Mouse (Mus musculus) limb, embryonic 15.5 days (tissue): ENCODE results near the gene Stxbp1. TPM values are rescaled to one million over a fixed set of nuclear protein-coding genes. Genes with fewer than 3 reads are reported as not detected.

ENCODE experiments used
- ATAC-seq: fragments of 200-750 bp; cut with Nextera tagmentation; 2 replicates; pipeline ENCODE4 v1.8.0; 2017; ENCODE audit warnings: low read depth, moderate TSS enrichment; ENCODE audit not compliant: insufficient number of reproducible peaks, low FRiP score, low TSS enrichment
- H3K27ac ChIP-seq: fragments of 300-500 bp; sonication (generic); 2 replicates; pipeline ENCODE4 v1.5.1; 2015; ENCODE audit warnings: moderate library complexity, mild to moderate bottlenecking, inconsistent platforms
- H3K27me3 ChIP-seq: fragments of 300-500 bp; sonication (generic); 2 replicates; pipeline ENCODE4 v1.6.1; 2015; ENCODE audit warnings: inconsistent platforms
- H3K36me3 ChIP-seq: fragments of 300-500 bp; sonication (generic); 2 replicates; pipeline ENCODE4 v1.6.1; 2015; ENCODE audit warnings: inconsistent platforms
- H3K4me1 ChIP-seq: fragments of 300-500 bp; sonication (generic); 2 replicates; pipeline ENCODE4 v1.6.1; 2015; ENCODE audit warnings: inconsistent platforms
- H3K4me2 ChIP-seq: fragments of 300-500 bp; sonication (generic); 2 replicates; pipeline ENCODE4 v1.6.1; 2015; ENCODE audit warnings: mild to moderate bottlenecking, inconsistent platforms
- H3K4me3 ChIP-seq: fragments of 300-500 bp; sonication (generic); 2 replicates; pipeline ENCODE4 v1.5.1; 2015; ENCODE audit warnings: mild to moderate bottlenecking, inconsistent platforms
- H3K9ac ChIP-seq: fragments of 300-500 bp; sonication (generic); 2 replicates; pipeline ENCODE4 v1.6.1; 2015; ENCODE audit warnings: inconsistent platforms
- H3K9me3 ChIP-seq: fragments of 300-500 bp; sonication (generic); 2 replicates; pipeline ENCODE4 v1.6.1; 2016; ENCODE audit warnings: inconsistent platforms
- WGBS: fragments of 180-500 bp; shearing (Covaris S2); methylation state at CpG from one replicate; pipeline ENCODE4 v1.1.7; 2015; 5-methylcytosine and 5-hydroxymethylcytosine counted together
- polyA plus RNA-seq: library from polyadenylated mRNA; unstranded; fragments of >200 nt; fragmentation: Nextera tagmentation; extraction: Ambion mirVana; gene quantifications from 2 replicates; pipeline ENCODE4 v1.2.1, GENCODE M21; 2015

Stxbp1 gene
- polyA plus RNA-seq, 1 experiment from 2014 or later, result 17.9 TPM

GRCm38 (mm10) chr2:32811959-32812358 is 35.1 kb downstream of the Stxbp1 start:
- H3K4me2 ChIP-seq, result no peak overlapping the region
- no peak overlapping the region for H3K4me3 ChIP-seq
- no peaks in the 10 kb centered on the region for H3K27me3 ChIP-seq
- H3K9ac ChIP-seq, result no peak overlapping the region
- H3K4me1 ChIP-seq, result peaks cover 2% of the 10 kb centered on the region
- WGBS, result 75% methylated on average over 8 of the region's 8 CpGs
- H3K27ac ChIP-seq, result no peak overlapping the region
- peaks cover 51% of the 10 kb centered on the region for H3K36me3 ChIP-seq
- no peaks in the 10 kb centered on the region for H3K9me3 ChIP-seq
- ATAC-seq, result no peak

GRCm38 (mm10) chr2:32808816-32809566 is 38.1 kb downstream of the Stxbp1 start:
- Histone ChIP-seq H3K27me3 (no peaks in the 10 kb centered on the region), H3K27ac (no peak overlapping the region), H3K36me3 (peaks cover 62% of the 10 kb centered on the region), H3K9me3 (no peaks in the 10 kb centered on the region), H3K9ac (no peak overlapping the region), H3K4me1 (no peaks in the 10 kb centered on the region), H3K4me2 (no peak overlapping the region), H3K4me3 (no peak overlapping the region)
- 85% methylated on average over 14 of the region's 14 CpGs for WGBS
- ATAC-seq, result no peak

DNA sequence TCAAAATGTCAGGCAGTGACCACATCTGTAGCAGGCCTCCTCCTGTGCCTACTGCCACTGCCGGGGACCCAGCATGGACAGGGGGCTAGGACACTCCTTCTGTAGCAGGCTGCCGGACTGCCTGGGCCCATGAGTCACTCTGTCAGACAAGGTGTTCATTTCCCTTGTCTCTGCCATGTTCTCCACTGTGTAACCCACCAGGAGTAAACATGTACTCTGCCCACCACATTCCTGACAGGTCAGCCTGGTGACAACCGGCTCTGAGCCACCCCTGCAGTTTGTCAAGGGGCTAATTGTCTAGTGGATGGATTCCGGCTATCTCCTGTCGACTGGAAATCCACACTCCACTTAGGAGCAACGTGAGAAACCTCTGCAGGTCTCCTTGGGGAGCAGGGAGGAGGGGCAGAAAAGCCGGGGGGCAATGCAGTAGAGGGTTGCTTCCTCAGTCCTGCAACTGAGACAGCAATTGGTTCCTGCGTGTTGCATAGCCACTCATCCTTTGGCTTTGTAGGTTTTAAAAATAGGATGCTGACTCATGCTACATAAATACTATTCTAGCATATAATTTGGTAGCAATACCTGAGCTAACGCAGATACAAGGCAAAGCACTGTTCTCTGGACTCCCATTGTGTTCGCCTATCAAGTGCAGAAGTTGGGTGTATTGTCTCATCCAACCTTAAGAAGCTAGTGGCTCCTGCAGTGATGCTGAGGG is 48.6 kb downstream of the Stxbp1 start:
- H3K4me3 ChIP-seq, result no peak overlapping the region
- H3K9ac ChIP-seq, result no peak overlapping the region
- H3K9me3 ChIP-seq, result no peaks in the 10 kb centered on the region
- no peak overlapping the region for H3K27ac ChIP-seq
- no peaks in the 10 kb centered on the region for H3K27me3 ChIP-seq
- no peaks in the 10 kb centered on the region for H3K4me1 ChIP-seq
- H3K36me3 ChIP-seq, result peaks cover 85% of the 10 kb centered on the region
- ATAC-seq, result no peak
- H3K4me2 ChIP-seq, result no peak overlapping the region
- 68% methylated on average over 10 of the region's 10 CpGs for WGBS

DNA sequence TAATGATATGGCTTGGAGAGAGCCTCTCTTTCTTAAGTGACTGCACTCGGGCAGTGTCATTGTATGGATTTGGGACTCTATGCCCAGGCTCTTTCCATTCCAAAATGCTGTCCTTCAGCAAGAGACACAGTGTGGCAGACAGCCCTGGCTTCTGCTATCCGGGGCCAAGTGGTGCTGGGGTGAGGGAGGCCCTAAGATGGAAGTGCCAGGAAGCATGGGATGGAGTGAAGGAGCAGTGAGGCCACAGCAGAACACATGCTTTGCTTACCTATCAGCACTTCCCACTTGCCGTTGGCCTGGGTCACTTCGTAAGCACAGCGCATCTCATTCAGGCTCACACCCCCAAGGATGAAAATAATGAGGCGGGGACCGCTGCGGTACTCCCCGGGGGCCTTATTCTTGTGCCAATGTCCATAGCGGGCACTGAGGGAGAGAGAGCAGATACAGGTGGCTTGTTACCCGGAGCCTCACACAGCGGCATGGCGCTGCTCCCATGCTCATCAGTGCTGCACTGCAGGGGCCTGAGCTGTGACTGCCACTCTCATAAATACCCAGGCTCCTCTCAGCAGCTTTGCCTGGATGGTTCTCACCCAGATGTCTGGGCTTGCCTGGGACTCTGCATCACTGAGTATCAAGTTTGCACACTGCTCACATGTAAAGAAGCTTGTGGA is 51.2 kb downstream of the Stxbp1 start:
- no peak overlapping the region for H3K27ac ChIP-seq
- H3K4me1 ChIP-seq, result no peaks in the 10 kb centered on the region
- no peak overlapping the region for H3K9ac ChIP-seq
- no peaks in the 10 kb centered on the region for H3K9me3 ChIP-seq
- H3K4me2 ChIP-seq, result no peak overlapping the region
- no peaks in the 10 kb centered on the region for H3K27me3 ChIP-seq
- ATAC-seq, result no peak
- H3K36me3 ChIP-seq, result peaks cover 72% of the 10 kb centered on the region
- 86% methylated on average over 13 of the region's 13 CpGs for WGBS
- no peak overlapping the region for H3K4me3 ChIP-seq

- Histone ChIP-seq H3K4me2 (no peak overlapping the region), H3K4me3 (no peak overlapping the region), H3K27me3 (no peaks in the 10 kb centered on the region), H3K4me1 (no peaks in the 10 kb centered on the region), H3K9ac (no peak overlapping the region), H3K36me3 (peaks cover 43% of the 10 kb centered on the region), H3K27ac (no peak overlapping the region), H3K9me3 (no peaks in the 10 kb centered on the region)
- WGBS, result 67% methylated on average over 6 of the region's 6 CpGs
- no peak for ATAC-seq
Observed at GRCm38 (mm10) chr2:32791297-32791696, 55.7 kb downstream of the Stxbp1 start.

DNA sequence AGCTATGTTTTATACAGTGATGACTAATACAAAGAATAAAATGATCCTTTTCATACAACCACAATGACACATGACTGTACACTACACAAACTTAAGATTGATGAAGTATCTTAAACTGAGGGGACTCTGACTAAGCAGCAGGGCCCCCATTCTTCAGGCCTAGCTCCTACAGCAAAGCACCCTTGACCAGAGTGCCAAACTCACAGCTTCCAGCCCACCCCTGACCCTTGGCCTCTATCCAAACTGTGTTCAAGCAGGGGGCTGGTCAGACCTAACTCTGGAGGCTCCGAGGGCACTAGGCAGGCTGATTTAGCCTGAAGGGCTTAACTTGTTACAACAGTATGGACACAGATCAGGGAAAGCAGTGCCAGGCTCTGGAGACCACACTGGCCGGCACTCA is 58.5 kb downstream of the Stxbp1 start:
- peaks cover 6% of the 10 kb centered on the region; the same call in 1 of the 2 replicates for H3K4me1 ChIP-seq
- no peaks in the 10 kb centered on the region for H3K27me3 ChIP-seq
- H3K27ac ChIP-seq, result no peak overlapping the region
- no peak for ATAC-seq
- H3K9ac ChIP-seq, result no peak overlapping the region
- WGBS, result 51% methylated on average over 2 of the region's 2 CpGs
- H3K9me3 ChIP-seq, result no peaks in the 10 kb centered on the region
- no peak overlapping the region for H3K4me3 ChIP-seq
- H3K4me2 ChIP-seq, result no peak overlapping the region
- H3K36me3 ChIP-seq, result peaks cover 16% of the 10 kb centered on the region

DNA sequence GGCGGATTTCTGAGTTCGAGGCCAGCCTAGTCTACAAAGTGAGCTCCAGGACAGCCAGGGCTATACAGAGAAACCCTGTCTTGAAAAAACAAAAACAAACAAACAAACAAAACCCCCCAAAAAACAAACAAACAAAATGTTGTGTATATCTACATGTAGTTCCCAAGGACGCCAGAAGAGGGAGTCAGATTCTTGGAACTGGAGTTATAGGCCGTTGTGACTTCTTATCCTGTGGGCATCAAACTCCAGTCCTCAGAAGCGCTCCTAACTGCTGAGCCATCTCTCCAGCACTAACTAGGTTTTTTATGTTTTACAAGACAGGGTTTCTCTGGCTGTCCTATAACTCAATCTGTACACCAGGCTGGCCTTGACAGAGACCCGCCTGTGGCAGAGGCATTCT is 59.9 kb downstream of the Stxbp1 start:
- Histone ChIP-seq H3K27ac (no peak overlapping the region), H3K27me3 (no peaks in the 10 kb centered on the region), H3K36me3 (peaks cover 13% of the 10 kb centered on the region), H3K4me1 (peaks cover 6% of the 10 kb centered on the region; the same call in 1 of the 2 replicates), H3K9me3 (no peaks in the 10 kb centered on the region), H3K9ac (no peak overlapping the region), H3K4me2 (no peak overlapping the region), H3K4me3 (no peak overlapping the region)
- WGBS, result 60% methylated on average over 6 of the region's 6 CpGs
- no peak for ATAC-seq

DNA sequence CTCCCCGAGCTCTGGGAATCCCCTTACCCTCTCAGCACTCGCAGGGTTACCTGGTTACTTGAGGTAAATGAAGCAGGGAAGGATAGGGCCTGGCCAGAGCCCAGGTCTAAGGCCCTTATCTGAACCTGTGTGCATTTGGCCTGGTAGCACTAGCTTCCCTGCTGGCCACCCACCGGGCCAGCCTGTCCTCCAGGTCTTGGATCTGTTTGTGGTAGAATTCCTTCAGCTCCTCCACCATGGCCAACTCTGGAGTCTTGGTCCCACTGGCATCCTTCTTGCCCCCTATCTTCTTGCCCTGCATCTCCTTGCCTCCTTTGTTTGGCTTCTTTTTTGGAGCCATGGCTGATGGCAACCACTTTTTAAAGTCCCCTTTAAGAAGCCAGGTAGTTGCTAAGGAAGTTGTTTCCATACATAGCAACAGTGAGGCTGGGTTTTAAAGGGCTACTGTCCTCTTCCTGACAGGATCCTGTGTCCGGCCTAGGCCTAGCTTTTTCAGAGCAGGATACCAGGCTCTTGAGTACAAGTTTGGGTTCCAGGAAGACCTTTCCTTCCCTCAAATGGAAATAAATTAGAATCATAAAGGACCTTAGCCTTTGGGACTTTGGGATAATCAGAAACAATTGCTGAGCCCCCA is 62.9 kb downstream of the Stxbp1 start, which contains the start of gene Cfap157:
Cfap157 (minus strand) TSS at position 381 of the 634 bp plus-strand sequence.
- H3K4me3 ChIP-seq, result no peak within 1 kb of the TSS
- peaks cover 6% of the 10 kb centered on the region; the same call in 1 of the 2 replicates for H3K4me1 ChIP-seq
- no peaks in the 10 kb centered on the region for H3K27me3 ChIP-seq
- H3K9me3 ChIP-seq, result no peaks in the 10 kb centered on the region
- no peak for ATAC-seq
- H3K9ac ChIP-seq, result no peak within 1 kb of the TSS
- H3K36me3 ChIP-seq, result peaks cover 1% of the 10 kb centered on the region; the same call in 1 of the 2 replicates
- 64% methylated on average over 4 of the region's 4 CpGs for WGBS
- no peak within 1 kb of the TSS for H3K27ac ChIP-seq
- no peak within 1 kb of the TSS for H3K4me2 ChIP-seq

DNA sequence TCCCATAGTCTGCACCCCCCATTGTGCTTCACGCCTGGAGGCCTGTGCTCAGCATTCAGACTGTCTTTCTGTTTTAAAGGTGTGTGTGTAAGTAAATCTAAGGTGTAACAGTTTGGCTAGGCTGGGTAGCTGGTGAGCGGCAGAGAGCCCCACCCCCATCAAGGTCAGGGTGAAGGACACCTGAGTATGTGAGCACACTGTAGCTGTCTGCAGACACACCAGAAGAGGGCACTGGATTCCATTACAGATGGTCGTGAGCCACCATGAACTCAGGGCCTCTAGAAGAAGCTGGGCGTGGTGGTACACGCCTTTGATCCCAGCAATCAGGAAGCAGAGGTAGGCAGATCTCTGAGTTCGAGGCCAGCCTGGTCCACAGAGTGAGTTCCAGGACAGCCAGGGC is 65.3 kb downstream of the Stxbp1 start:
- 79% methylated on average over 6 of the region's 6 CpGs for WGBS
- H3K9ac ChIP-seq, result no peak overlapping the region
- peaks cover 12% of the 10 kb centered on the region; the same call in 1 of the 2 replicates for H3K4me1 ChIP-seq
- no peak overlapping the region for H3K4me3 ChIP-seq
- ATAC-seq, result no peak
- H3K27me3 ChIP-seq, result no peaks in the 10 kb centered on the region
- H3K4me2 ChIP-seq, result no peak overlapping the region
- H3K36me3 ChIP-seq, result no peaks in the 10 kb centered on the region
- no peak overlapping the region for H3K27ac ChIP-seq
- H3K9me3 ChIP-seq, result no peaks in the 10 kb centered on the region

- no peak for ATAC-seq
- H3K4me2 ChIP-seq, result no peak overlapping the region
- H3K4me1 ChIP-seq, result peaks cover 25% of the 10 kb centered on the region
- H3K36me3 ChIP-seq, result no peaks in the 10 kb centered on the region
- 84% methylated on average over 6 of the region's 6 CpGs for WGBS
- no peak overlapping the region for H3K9ac ChIP-seq
- no peak overlapping the region for H3K27ac ChIP-seq
- H3K27me3 ChIP-seq, result no peaks in the 10 kb centered on the region
- no peak overlapping the region for H3K4me3 ChIP-seq
- no peaks in the 10 kb centered on the region for H3K9me3 ChIP-seq
Observed at GRCm38 (mm10) chr2:32779714-32780113, 67.3 kb downstream of the Stxbp1 start.

GRCm38 (mm10) chr2:32779131-32779530 is 67.9 kb downstream of the Stxbp1 start:
- Histone ChIP-seq H3K4me2 (no peak overlapping the region), H3K27me3 (no peaks in the 10 kb centered on the region), H3K27ac (no peak overlapping the region), H3K9ac (no peak overlapping the region), H3K4me3 (no peak overlapping the region), H3K36me3 (no peaks in the 10 kb centered on the region), H3K4me1 (peaks cover 22% of the 10 kb centered on the region), H3K9me3 (no peaks in the 10 kb centered on the region)
- no peak for ATAC-seq
- WGBS, result 17% methylated on average over 8 of the region's 8 CpGs
